Mouse (Mus musculus) ES-E14 (cell line): ENCODE measurements around the gene Cxcl2. TPM values are rescaled to one million over a fixed set of nuclear protein-coding genes. Genes with fewer than 3 reads are reported as not detected.

ENCODE experiments used
- DNase-seq: peaks from one replicate; pipeline ENCODE4 v3.0.0-alpha.2; 2013; ENCODE audit warnings: low read depth, low spot score
- H3K27ac ChIP-seq: 2 replicates; pipeline ENCODE4 v1.5.1; 2012; ENCODE audit warnings: low read depth, mild to moderate bottlenecking, low read length, moderate library complexity, mixed read lengths; ENCODE audit not compliant: poor library complexity, insufficient read depth, severe bottlenecking
- H3K36me3 ChIP-seq: 2 replicates; pipeline ENCODE4 v1.6.1; 2012; ENCODE audit warnings: mild to moderate bottlenecking, low read length, moderate library complexity, mixed read lengths; ENCODE audit not compliant: control insufficient read depth, poor library complexity, insufficient read depth, severe bottlenecking
- H3K4me1 ChIP-seq, 2 experiments: fragments of 150-350 bp in 1 of 2; sonication (generic) in 1 of 2; 2 replicates each; pipeline ENCODE4 v1.6.1; 2012; ENCODE audit warnings: low read length in 2 of 2, mild to moderate bottlenecking in 1 of 2, mixed read lengths in 1 of 2; ENCODE audit not compliant: control insufficient read depth in 2 of 2, insufficient read depth in 2 of 2, poor library complexity in 1 of 2
- H3K4me3 ChIP-seq, 2 experiments: fragments of 150-350 bp in 1 of 2; sonication (generic) in 1 of 2; 2 replicates each; pipeline ENCODE4 v1.5.1; 2012; ENCODE audit warnings: low read length in 2 of 2, low read depth in 1 of 2, mild to moderate bottlenecking in 1 of 2, mixed read lengths in 1 of 2; ENCODE audit not compliant: insufficient read depth in 1 of 2, poor library complexity in 1 of 2, severe bottlenecking in 1 of 2
- H3K9ac ChIP-seq: 2 replicates; pipeline ENCODE4 v1.6.1; 2012; ENCODE audit warnings: low read depth, mild to moderate bottlenecking, low read length, mixed read lengths; ENCODE audit not compliant: poor library complexity, insufficient read depth, severe bottlenecking
- H3K9me3 ChIP-seq: fragments of 150-350 bp; sonication (generic); 2 replicates; pipeline ENCODE4 v1.6.1; 2012; ENCODE audit warnings: low read depth, mild to moderate bottlenecking, low read length; ENCODE audit not compliant: control insufficient read depth, insufficient read depth
- CHD2 ChIP-seq: IDR thresholded peaks from 2 replicates; pipeline ENCODE4 v1.6.1; 2014; ENCODE audit warnings: mild to moderate bottlenecking, low read depth, low read length, inconsistent platforms
- HCFC1 ChIP-seq: IDR thresholded peaks from 2 replicates; pipeline ENCODE4 v1.6.1; 2012; ENCODE audit warnings: low read length, inconsistent platforms, borderline replicate concordance; ENCODE audit not compliant: insufficient read depth
- MAFK ChIP-seq: IDR thresholded peaks from 2 replicates; pipeline ENCODE4 v1.6.1; 2014; ENCODE audit warnings: mild to moderate bottlenecking, low read depth, low read length, inconsistent platforms; ENCODE audit not compliant: insufficient read depth
- ZC3H11A ChIP-seq: IDR thresholded peaks from 2 replicates; pipeline ENCODE4 v1.6.1; 2012; ENCODE audit warnings: low read depth, mild to moderate bottlenecking, inconsistent platforms, low read length, borderline replicate concordance
- ZNF384 ChIP-seq: IDR thresholded peaks from 2 replicates; pipeline ENCODE4 v1.6.1; 2012; ENCODE audit warnings: low read depth, low read length, inconsistent platforms
- in situ Hi-C, 2 experiments: fragments of 600-800 bp; cut with MboI; formaldehyde crosslinking; loops; one replicate each; pipeline ENCODE4 v1.15.1; 2025; ENCODE audit warnings: low sequenced_read_pairs in 2 of 2, inconsistent platforms in 1 of 2; ENCODE audit not compliant: unreplicated experiment in 2 of 2
- total RNA-seq: library from RNA; depleted of rRNA; stranded (reverse); fragments of 300-350 nt; gene quantifications from 2 replicates; pipeline ENCODE4 v1.2.3, GENCODE M21; 2012; rRNA removed

Cxcl2 gene
- total RNA-seq, 1 experiment: not detected

- Histone ChIP-seq H3K4me1 (no peaks in the 10 kb centered on the region), H3K4me3 (no peak overlapping the region), H3K36me3 (no peaks in the 10 kb centered on the region), H3K9me3 (no peaks in the 10 kb centered on the region), H3K9ac (no peak overlapping the region), H3K27ac (no peak overlapping the region)
- TF ChIP-seq CHD2 (no peak), ZNF384 (no peak), ZC3H11A (no peak), HCFC1 (no peak), MAFK (no peak)
- DNase-seq: no peak
- in situ Hi-C loops: no loop called here
These were observed 49.2 kb downstream of the Cxcl2 start for GRCm38 (mm10) chr5:90952731-90953481.

Other genes with a start within 250 kb of the Cxcl2 start
- 0.18 and 0.21 TPM in 2 replicates for gene Cxcl5, start 144.5 kb upstream of the Cxcl2 start, total RNA-seq
- 1.2 TPM in 2 replicates for gene Ppbp, start 135.4 kb upstream of the Cxcl2 start, total RNA-seq
- not detected in 2 replicates for gene Pf4, start 131.4 kb upstream of the Cxcl2 start, total RNA-seq
- not detected in 2 replicates for gene Cxcl3, start 117.8 kb upstream of the Cxcl2 start, total RNA-seq
- gene Cxcl15, start 109.3 kb upstream of the Cxcl2 start, total RNA-seq: not detected in 2 replicates
- gene Cxcl1, start 12.6 kb upstream of the Cxcl2 start, total RNA-seq: 0.45 TPM in 1 of 2 replicates, not detected in the other
- gene Mthfd2l, start 27.2 kb downstream of the Cxcl2 start, total RNA-seq: 4.0 and 4.8 TPM in 2 replicates
- gene Epgn, start 123.6 kb downstream of the Cxcl2 start, total RNA-seq: not detected in 2 replicates
- 0.13 TPM in 1 of 2 replicates, not detected in the other for gene Ereg, start 170.8 kb downstream of the Cxcl2 start, total RNA-seq
- gene Areg, start 235.7 kb downstream of the Cxcl2 start, total RNA-seq: 0.31 and 0.32 TPM in 2 replicates